Mouse (Mus musculus) cerebellum, adult 11 months (tissue): ENCODE results near the gene Zfp385b.

Experiments used
- DNase-seq: peaks from one replicate; pipeline ENCODE4 v3.0.0; 2022

Gene Zfp385b

GRCm38 (mm10) chr2:77515011-77515410, 304.4 kb downstream of the Zfp385b start:
- no peak for DNase-seq

GRCm38 (mm10) chr2:77514476-77514875, 305.0 kb downstream of the Zfp385b start:
- DNase-seq = peak; percentile 61

GRCm38 (mm10) chr2:77508731-77509130, 310.7 kb downstream of the Zfp385b start:
- DNase-seq = no peak

GRCm38 (mm10) chr2:77506308-77506707, 313.1 kb downstream of the Zfp385b start:
- DNase-seq = no peak

GRCm38 (mm10) chr2:77505614-77506013, 313.8 kb downstream of the Zfp385b start:
- DNase-seq = no peak

GRCm38 (mm10) chr2:77503674-77504351, 315.6 kb downstream of the Zfp385b start:
- DNase-seq = peak; percentile 56

- no peak for DNase-seq
Measured at GRCm38 (mm10) chr2:77503217-77503616, 316.2 kb downstream of the Zfp385b start.

- DNase-seq = no peak
Measured at GRCm38 (mm10) chr2:77502458-77502857, 317.0 kb downstream of the Zfp385b start.

GRCm38 (mm10) chr2:77500480-77500879, 319.0 kb downstream of the Zfp385b start:
- DNase-seq = no peak

GRCm38 (mm10) chr2:77498379-77498778, 321.1 kb downstream of the Zfp385b start:
- DNase-seq = no peak

GRCm38 (mm10) chr2:77497942-77498341, 321.5 kb downstream of the Zfp385b start:
- DNase-seq = no peak

GRCm38 (mm10) chr2:77496071-77496470, 323.4 kb downstream of the Zfp385b start:
- no peak for DNase-seq

- DNase-seq = no peak
Measured at GRCm38 (mm10) chr2:77495344-77495743, 324.1 kb downstream of the Zfp385b start.

GRCm38 (mm10) chr2:77493695-77494094, 325.7 kb downstream of the Zfp385b start:
- DNase-seq = no peak

GRCm38 (mm10) chr2:77487151-77487550, 332.3 kb downstream of the Zfp385b start:
- DNase-seq = no peak

- no peak for DNase-seq
Measured at GRCm38 (mm10) chr2:77481274-77481673, 338.2 kb downstream of the Zfp385b start.

- DNase-seq = no peak
Measured at GRCm38 (mm10) chr2:77477536-77477935, 341.9 kb downstream of the Zfp385b start.

GRCm38 (mm10) chr2:77476444-77476843, 343.0 kb downstream of the Zfp385b start:
- DNase-seq = no peak

- no peak for DNase-seq
Measured at GRCm38 (mm10) chr2:77472254-77472837, 347.1 kb downstream of the Zfp385b start.

- no peak for DNase-seq
Measured at GRCm38 (mm10) chr2:77470716-77471115, 348.7 kb downstream of the Zfp385b start.

GRCm38 (mm10) chr2:77461413-77461812, 358.0 kb downstream of the Zfp385b start:
- no peak for DNase-seq

GRCm38 (mm10) chr2:77460011-77460410, 359.4 kb downstream of the Zfp385b start:
- DNase-seq = no peak

- no peak for DNase-seq
Measured at GRCm38 (mm10) chr2:77458431-77458830, 361.0 kb downstream of the Zfp385b start.

- no peak for DNase-seq
Measured at GRCm38 (mm10) chr2:77457120-77457519, 362.3 kb downstream of the Zfp385b start.

- DNase-seq = peak; percentile 49
Measured at GRCm38 (mm10) chr2:77456602-77457001, 362.8 kb downstream of the Zfp385b start.
